Mouse (Mus musculus) liver, adult 2 months (tissue): ENCODE measurements around the gene Dnajb5.
"Not testable (repeated sequence)": the region's sequence is repeated elsewhere in the genome, so short reads cannot be mapped to it uniquely, and the experiment has no call there.

Experiments
- CTCF ChIP-seq: fragments of 200-500 bp; IDR thresholded peaks from 2 replicates; pipeline ENCODE4 v1.5.1; 2011; ENCODE audit warnings: low read depth, low read length, control low read depth
- POLR2A ChIP-seq: fragments of 200-500 bp; IDR thresholded peaks from 2 replicates; pipeline ENCODE4 v1.6.1; 2011; ENCODE audit warnings: low read length, control low read depth; ENCODE audit not compliant: insufficient read depth; ENCODE audit errors: extremely low read depth

DNA sequence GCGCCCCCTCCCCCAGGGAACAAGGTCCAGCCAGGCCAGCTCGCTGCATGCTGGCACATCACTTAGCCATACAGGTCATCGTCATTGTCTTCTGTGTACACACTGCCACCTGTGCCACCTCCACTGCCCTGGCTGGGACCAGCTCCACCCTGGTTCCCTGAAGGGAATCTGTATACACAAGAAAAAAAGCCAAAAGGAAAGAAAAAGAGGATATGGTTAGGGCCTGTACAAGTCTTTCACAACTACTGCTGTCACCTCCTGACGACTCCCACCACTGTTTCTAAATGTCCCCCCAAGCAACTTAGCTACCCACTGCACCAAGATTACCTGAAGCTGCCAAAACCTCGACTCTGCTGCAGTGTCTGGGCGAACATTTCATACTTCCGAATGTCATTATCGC is 30.9 kb downstream of the Dnajb5 start:
- TF ChIP-seq CTCF, POLR2A: not testable (repeated sequence)
